Mouse (Mus musculus): ENCODE results near the gene Tnfrsf9. TPM values are rescaled to one million over a fixed set of nuclear protein-coding genes. Genes with fewer than 3 reads are reported as not detected.

Gene Tnfrsf9
- total RNA-seq (2014; rRNA removed): 0.19 and 1.2 TPM in 2 replicates
- polyA plus RNA-seq (2015; fragmentation: Nextera tagmentation; extraction: Ambion mirVana): 0.11 and 0.36 TPM in 2 replicates

DNA sequence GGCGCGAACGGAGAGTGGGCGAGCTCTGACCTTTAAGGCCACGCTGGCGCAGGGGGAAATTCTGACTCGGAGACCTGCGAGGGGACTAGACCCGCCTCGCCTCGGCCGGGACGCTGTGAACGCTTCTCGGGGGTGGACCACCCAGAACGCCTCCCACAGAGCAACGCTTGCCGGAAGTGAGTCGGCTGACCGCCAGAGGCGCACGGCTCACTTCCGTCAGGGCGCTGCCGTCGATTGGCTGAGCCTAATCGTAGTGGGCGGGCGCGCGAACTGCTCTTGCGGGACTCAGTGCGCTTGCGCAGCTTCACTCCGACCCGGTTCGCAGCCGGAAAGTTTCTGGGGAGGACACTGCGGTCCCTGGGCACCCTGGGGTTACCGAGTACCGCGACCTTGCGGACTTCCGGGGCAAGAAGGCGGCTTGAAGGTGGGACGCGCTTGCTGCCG lies at the start of gene Tnfrsf9, which contains the start of gene Park7:
Gene Tnfrsf9 (plus strand): TSS at position 273 of the 444 bp plus-strand sequence.
Gene Park7 (minus strand): TSS at position 148 of the 444 bp plus-strand sequence.
- H3K4me3 ChIP-seq (ENCODE audit: low read depth, low read length): peak within 1 kb of the TSS; percentile 58
- DNase-seq (peak; percentile 99), ATAC-seq (peak; percentile 91)
- H3K9me3 ChIP-seq (ENCODE audit: low read length): no peaks in the 10 kb centered on the region
- under 1% methylated on average over 48 of the region's 48 CpGs for WGBS
- peaks cover 4% of the 10 kb centered on the region for H3K4me1 ChIP-seq (ENCODE audit: insufficient read depth)
- peak; percentile 86 for TF ChIP-seq CTCF (IDR thresholded peaks at IDR 0.05; ENCODE audit: low read depth)
- peak within 1 kb of the TSS; percentile 76 for H3K4me2 ChIP-seq (ENCODE audit: low read depth)
- peak within 1 kb of the TSS; percentile 70 for H3K9ac ChIP-seq
- peak within 1 kb of the TSS; percentile 73 for H3K27ac ChIP-seq (ENCODE audit: low read depth, low read length)
- no peaks in the 10 kb centered on the region; the same call in 1 of the 2 replicates for H3K27me3 ChIP-seq (ENCODE audit: insufficient read depth, low read length)
- no peaks in the 10 kb centered on the region for H3K36me3 ChIP-seq (ENCODE audit: insufficient read depth)

DNA sequence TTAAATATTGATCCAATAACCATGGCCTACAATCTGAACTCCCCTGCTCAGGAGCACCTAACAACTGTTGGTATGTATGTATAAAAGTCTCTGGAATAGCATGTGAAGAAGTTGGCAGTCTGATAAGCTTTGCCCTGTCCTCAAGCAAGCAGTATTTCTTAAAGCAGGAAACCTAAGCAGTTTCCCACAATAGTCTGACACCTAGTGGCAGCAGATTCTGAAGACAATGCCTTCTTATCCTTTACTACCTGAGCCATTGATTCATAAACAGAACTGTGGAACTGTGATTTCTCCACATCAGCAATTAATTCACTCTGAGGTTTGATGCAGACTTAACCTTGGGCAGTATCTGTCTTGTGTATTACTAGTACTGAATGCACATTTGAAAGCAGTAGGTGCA lies 49.0 kb upstream of the Tnfrsf9 start:
- H3K27ac ChIP-seq (ENCODE audit: low read depth, low read length): no peak overlapping the region
- H3K4me3 ChIP-seq (ENCODE audit: low read depth, low read length): no peak overlapping the region
- peak; percentile 70 for TF ChIP-seq CTCF (IDR thresholded peaks at IDR 0.05; ENCODE audit: low read depth)
- DNase-seq (peak; percentile 61), ATAC-seq (no peak)
- peaks cover 19% of the 10 kb centered on the region for H3K36me3 ChIP-seq (ENCODE audit: insufficient read depth)
- H3K4me1 ChIP-seq (ENCODE audit: insufficient read depth): no peaks in the 10 kb centered on the region
- H3K9me3 ChIP-seq (ENCODE audit: low read length): no peaks in the 10 kb centered on the region
- H3K27me3 ChIP-seq (ENCODE audit: insufficient read depth, low read length): no peaks in the 10 kb centered on the region
- no peak overlapping the region for H3K4me2 ChIP-seq (ENCODE audit: low read depth)
- H3K9ac ChIP-seq: no peak overlapping the region

DNA sequence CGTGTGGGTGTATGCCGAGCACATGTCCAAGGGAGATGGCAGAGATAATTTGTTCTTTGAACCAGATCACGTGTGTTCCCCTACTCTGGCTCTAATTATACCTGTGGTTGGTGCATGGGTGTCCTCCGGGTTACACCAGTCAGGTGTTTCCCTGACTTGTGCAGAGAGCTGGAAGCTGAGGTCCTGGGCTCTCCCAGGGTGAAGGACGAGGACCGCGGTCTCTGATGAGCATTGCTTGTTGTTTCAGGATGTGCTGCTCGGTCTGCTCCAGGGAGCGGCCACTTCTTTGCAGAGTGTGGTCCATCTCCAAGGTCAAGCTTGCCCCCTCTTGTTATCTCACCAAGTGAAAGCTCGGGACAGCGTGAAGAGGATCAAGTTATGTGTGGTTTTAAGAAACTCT lies 48.3 kb upstream of the Tnfrsf9 start:
- Histone ChIP-seq H3K9ac (no peak overlapping the region), H3K4me3 (ENCODE audit: low read depth, low read length) (no peak overlapping the region), H3K27ac (ENCODE audit: low read depth, low read length) (no peak overlapping the region), H3K4me1 (ENCODE audit: insufficient read depth) (no peaks in the 10 kb centered on the region), H3K27me3 (ENCODE audit: insufficient read depth, low read length) (no peaks in the 10 kb centered on the region), H3K4me2 (ENCODE audit: low read depth) (no peak overlapping the region), H3K9me3 (ENCODE audit: low read length) (no peaks in the 10 kb centered on the region), H3K36me3 (ENCODE audit: insufficient read depth) (peaks cover 19% of the 10 kb centered on the region)
- TF ChIP-seq CTCF (IDR thresholded peaks at IDR 0.05; ENCODE audit: low read depth): no peak
- no peak for DNase-seq
- WGBS: 94% methylated on average over 11 of the region's 11 CpGs
- no peak for ATAC-seq

DNA sequence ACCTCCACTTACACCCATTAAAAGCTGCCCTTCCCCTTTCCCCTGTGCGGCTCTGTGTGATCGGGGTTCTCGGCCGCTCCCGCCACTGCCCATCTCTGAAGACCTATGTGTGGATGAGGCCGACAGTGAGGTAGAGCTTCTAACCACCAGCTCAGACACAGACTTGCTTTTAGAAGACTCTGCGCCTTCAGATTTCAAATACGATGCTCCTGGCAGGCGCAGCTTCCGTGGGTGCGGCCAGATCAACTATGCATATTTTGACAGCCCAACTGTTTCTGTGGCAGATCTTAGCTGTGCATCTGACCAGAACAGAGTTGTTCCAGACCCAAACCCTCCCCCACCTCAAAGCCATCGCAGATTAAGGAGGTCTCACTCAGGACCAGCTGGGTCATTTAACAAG lies 47.9 kb upstream of the Tnfrsf9 start:
- no peaks in the 10 kb centered on the region for H3K9me3 ChIP-seq (ENCODE audit: low read length)
- no peak overlapping the region for H3K9ac ChIP-seq
- H3K36me3 ChIP-seq (ENCODE audit: insufficient read depth): peaks cover 19% of the 10 kb centered on the region
- no peaks in the 10 kb centered on the region for H3K4me1 ChIP-seq (ENCODE audit: insufficient read depth)
- H3K4me2 ChIP-seq (ENCODE audit: low read depth): no peak overlapping the region
- WGBS: 94% methylated on average over 12 of the region's 12 CpGs
- H3K27me3 ChIP-seq (ENCODE audit: insufficient read depth, low read length): no peaks in the 10 kb centered on the region
- H3K4me3 ChIP-seq (ENCODE audit: low read depth, low read length): no peak overlapping the region
- DNase-seq (no peak), ATAC-seq (no peak)
- no peak overlapping the region for H3K27ac ChIP-seq (ENCODE audit: low read depth, low read length)
- no peak for TF ChIP-seq CTCF (IDR thresholded peaks at IDR 0.05; ENCODE audit: low read depth)

DNA sequence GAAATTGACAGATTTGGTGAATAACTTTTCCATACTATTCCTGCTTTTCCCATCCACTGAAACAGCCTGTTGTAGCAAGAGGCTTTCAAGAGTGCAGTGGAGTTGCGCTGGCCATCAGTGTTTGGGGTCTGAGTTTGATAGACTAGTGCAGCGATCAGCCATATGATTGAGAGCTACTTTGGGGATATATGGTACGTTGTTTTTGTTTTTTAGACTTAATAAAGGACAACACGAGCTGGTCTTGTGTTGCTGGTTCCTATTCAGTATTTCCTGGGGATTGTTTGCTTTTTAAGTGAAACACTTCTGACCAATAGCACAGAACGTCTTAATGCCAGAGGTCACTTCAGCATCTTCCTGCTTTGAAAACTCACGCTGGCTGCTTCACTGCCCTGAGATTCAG lies 46.2 kb upstream of the Tnfrsf9 start:
- 87% methylated on average over 6 of the region's 6 CpGs for WGBS
- Histone ChIP-seq H3K4me1 (ENCODE audit: insufficient read depth) (no peaks in the 10 kb centered on the region), H3K27me3 (ENCODE audit: insufficient read depth, low read length) (no peaks in the 10 kb centered on the region), H3K27ac (ENCODE audit: low read depth, low read length) (no peak overlapping the region), H3K4me3 (ENCODE audit: low read depth, low read length) (no peak overlapping the region), H3K9me3 (ENCODE audit: low read length) (no peaks in the 10 kb centered on the region), H3K4me2 (ENCODE audit: low read depth) (no peak overlapping the region), H3K9ac (no peak overlapping the region), H3K36me3 (ENCODE audit: insufficient read depth) (peaks cover 19% of the 10 kb centered on the region)
- no peak for DNase-seq
- TF ChIP-seq CTCF (IDR thresholded peaks at IDR 0.05; ENCODE audit: low read depth): no peak
- ATAC-seq: no peak

DNA sequence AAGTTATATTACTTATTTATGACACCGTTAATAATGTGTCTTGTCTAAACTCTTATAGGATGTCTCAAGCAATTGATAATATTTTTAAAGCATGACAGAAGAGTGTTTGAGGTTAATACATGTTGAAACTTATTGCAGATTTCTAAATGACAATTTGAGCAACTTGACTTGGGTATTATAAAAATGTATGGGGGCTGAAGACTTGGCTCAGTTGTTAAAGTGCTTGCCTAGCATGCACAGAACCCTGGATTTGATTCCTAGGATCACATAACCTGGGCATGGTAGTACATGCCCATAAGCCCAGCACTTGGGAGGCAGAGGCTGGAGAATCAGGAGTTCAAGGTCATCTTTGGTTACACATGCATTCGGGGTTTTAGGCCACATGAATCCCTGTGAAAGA lies 45.5 kb upstream of the Tnfrsf9 start:
- no peak for TF ChIP-seq CTCF (IDR thresholded peaks at IDR 0.05; ENCODE audit: low read depth)

DNA sequence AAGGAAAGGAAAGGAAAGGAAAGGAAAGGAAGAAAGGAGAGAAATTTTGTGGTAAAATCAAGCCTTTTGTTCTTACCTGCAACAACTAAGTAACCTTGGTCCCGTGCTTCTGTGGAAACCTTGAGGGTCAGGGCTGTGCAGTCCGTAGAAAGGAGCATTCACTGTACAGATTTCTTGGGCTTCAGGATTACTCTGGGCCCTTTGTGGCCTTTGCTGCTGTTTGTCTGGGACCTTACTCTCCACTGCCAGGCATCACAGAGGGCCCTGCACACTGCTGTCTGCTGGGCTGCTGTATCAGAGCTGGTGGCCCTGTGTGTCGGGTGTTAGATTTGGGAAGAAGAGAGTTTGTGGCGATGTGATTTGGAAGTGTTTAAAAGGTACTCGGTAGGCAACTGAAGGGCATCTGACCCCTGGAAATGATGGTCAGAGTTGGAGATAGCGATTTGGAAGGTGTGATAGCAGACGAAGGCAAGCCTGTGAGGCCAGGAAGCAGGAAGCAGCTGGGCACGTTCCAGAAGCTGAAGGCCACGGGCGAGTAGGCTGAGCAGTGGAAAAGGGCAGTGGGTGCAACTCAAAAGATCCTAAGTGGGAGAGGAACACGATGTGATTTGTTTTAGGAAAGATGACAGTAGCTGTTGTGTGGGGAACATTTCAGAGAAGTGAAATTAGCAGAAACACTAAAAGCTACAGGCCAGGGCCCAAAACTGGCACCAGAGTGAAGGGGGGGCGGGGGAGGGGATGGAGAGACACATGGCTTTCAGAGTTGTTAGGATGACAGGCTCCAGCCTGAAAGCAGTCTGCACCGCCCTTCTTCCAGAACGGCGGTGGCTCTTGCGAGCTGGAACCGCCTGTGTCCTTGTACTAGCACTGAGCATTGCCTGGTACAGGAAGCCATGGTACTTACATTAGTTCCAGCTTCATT lies 44.8 kb upstream of the Tnfrsf9 start:
- WGBS: 79% methylated on average over 17 of the region's 17 CpGs
- no peaks in the 10 kb centered on the region for H3K27me3 ChIP-seq (ENCODE audit: insufficient read depth, low read length)
- H3K4me3 ChIP-seq (ENCODE audit: low read depth, low read length): no peak overlapping the region
- no peaks in the 10 kb centered on the region for H3K9me3 ChIP-seq (ENCODE audit: low read length)
- no peak overlapping the region for H3K9ac ChIP-seq
- no peak overlapping the region for H3K4me2 ChIP-seq (ENCODE audit: low read depth)
- ATAC-seq (no peak), DNase-seq (no peak)
- H3K4me1 ChIP-seq (ENCODE audit: insufficient read depth): no peaks in the 10 kb centered on the region
- no peak for TF ChIP-seq CTCF (IDR thresholded peaks at IDR 0.05; ENCODE audit: low read depth)
- peaks cover 19% of the 10 kb centered on the region for H3K36me3 ChIP-seq (ENCODE audit: insufficient read depth)
- no peak overlapping the region for H3K27ac ChIP-seq (ENCODE audit: low read depth, low read length)

More for the DNA sequence above, 45.5 kb upstream of the Tnfrsf9 start:
- no peak overlapping the region for H3K9ac ChIP-seq
- H3K27me3 ChIP-seq (ENCODE audit: insufficient read depth, low read length): no peaks in the 10 kb centered on the region
- ATAC-seq: no peak
- H3K4me3 ChIP-seq (ENCODE audit: low read depth, low read length): no peak overlapping the region
- no peak overlapping the region for H3K4me2 ChIP-seq (ENCODE audit: low read depth)
- no peaks in the 10 kb centered on the region for H3K4me1 ChIP-seq (ENCODE audit: insufficient read depth)
- WGBS: 94% methylated on average over 2 of the region's 2 CpGs
- DNase-seq: no peak
- peaks cover 19% of the 10 kb centered on the region for H3K36me3 ChIP-seq (ENCODE audit: insufficient read depth)
- H3K27ac ChIP-seq (ENCODE audit: low read depth, low read length): no peak overlapping the region
- H3K9me3 ChIP-seq (ENCODE audit: low read length): no peaks in the 10 kb centered on the region

Measured in forebrain, postnatal 0 days (tissue).